Mouse (Mus musculus): ENCODE data around the gene Xirp1.
A peak's percentile ranks its signal among the peaks of the same experiment; 100 is the strongest.

The Xirp1 gene

GRCm38 (mm10) chr9:120023086-120023811 lies at the start of gene Xirp1:
TSS of gene Xirp1 (minus strand) at chr9:120023598.
- no peak for DNase-seq

DNA sequence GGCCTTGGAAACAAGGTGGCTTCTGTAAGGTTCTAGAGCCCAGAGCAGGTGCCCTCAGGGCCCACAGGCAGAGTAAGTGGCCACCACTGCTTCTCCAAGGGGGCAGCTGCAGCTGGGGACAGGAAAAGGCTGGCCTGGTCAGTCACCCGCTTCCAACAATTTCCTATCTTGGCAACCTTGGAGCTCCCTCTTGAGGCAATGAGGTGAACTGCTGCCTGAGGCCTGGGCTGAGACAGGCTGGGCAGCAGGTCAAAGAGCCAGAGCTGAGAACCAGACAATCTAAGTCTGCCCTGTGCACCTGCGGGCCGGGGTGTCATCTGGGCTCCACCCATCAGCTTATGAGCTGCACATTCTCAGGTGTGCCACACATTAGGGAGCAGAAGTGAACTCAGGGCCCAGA lies 49.8 kb upstream of the Xirp1 start:
- DNase-seq = peak; percentile 86

DNA sequence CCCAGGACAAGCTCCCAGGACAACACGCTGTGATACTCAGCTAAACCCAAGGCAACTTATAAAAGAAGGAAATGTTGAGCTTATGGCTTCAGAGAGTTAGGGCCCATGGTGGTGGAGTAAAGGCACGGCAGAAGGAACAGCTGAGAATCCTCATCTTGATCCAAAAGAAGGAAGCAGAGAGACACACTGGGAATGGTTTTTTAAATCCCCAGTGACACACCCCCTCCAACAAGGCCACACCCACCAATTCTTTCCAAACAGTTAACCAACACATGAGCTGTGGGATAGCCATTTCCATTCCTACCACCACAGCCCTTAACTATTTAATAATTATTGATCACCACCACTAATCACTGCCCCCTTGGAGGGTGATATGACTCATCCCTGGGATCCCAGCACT lies 47.9 kb upstream of the Xirp1 start:
- DNase-seq = no peak

DNA sequence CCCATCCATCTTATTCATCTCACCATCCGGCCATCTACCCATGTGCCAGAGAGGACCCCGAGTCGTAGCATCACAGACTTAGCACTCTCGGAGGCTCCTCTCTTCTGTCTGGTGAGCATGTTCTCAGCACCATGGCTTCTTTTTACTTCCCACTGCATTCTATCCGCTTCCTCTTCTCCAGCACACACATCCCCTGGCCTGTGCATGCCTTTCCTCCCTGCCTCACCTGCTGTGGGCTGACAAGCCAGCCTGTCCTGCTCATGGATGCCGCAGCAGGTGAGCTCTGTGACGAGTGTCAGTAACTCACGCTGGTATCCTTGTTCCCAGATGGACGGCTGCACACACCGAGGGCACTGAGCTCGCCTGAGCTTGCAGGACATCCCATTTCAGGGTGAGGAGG lies 46.4 kb upstream of the Xirp1 start, which contains the start of gene Cx3cr1:
TSS of gene Cx3cr1 (minus strand) at position 101 of the 400 bp plus-strand sequence.
- no peak for DNase-seq

GRCm38 (mm10) chr9:120068047-120068446 lies 44.6 kb upstream of the Xirp1 start:
- DNase-seq = peak; percentile 9

GRCm38 (mm10) chr9:120067609-120068008 lies 44.2 kb upstream of the Xirp1 start:
- no peak for DNase-seq

- no peak for DNase-seq
Measured at GRCm38 (mm10) chr9:120064317-120064716, 40.9 kb upstream of the Xirp1 start.

- no peak for DNase-seq
Measured at GRCm38 (mm10) chr9:120058730-120059129, 35.3 kb upstream of the Xirp1 start.

- no peak for DNase-seq
Measured at GRCm38 (mm10) chr9:120056201-120056600, 32.8 kb upstream of the Xirp1 start.

DNA sequence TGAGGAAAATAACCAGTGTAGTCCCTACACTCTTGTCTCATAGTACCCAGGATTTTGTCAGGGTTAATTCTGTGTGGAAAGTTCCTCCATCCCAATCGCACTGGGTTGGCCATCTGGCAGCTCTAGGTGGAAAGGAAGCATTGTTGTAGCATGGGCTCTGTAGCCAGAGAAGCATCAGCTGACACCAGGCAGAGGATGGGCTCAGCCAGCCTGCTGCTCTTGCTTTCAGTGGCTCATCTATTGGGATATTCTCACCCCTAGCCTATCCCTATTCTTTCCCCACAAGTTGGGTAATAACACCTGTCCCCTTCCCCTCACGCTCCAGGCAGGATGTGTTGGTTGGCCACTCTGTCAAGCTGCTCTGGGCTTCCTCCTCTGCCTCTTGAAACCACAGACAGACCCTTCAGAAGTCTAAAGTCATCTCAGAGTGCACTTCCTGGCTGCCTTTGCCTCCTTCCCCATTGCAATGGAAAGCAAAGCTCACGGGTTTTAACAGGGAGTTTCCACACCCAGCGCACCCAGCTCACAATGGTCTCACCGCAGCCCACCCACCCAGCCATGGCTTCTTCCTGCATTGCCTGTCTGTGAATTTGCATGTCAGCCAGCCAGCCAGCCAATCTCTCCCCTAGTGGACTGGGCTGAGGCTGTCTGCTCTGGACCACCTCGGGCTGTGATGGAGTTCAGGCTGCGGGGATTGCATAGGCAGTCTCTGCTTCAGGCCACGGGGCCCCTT lies 31.3 kb upstream of the Xirp1 start:
- DNase-seq = no peak

GRCm38 (mm10) chr9:120049407-120049806 lies 26.0 kb upstream of the Xirp1 start:
- DNase-seq = no peak

DNA sequence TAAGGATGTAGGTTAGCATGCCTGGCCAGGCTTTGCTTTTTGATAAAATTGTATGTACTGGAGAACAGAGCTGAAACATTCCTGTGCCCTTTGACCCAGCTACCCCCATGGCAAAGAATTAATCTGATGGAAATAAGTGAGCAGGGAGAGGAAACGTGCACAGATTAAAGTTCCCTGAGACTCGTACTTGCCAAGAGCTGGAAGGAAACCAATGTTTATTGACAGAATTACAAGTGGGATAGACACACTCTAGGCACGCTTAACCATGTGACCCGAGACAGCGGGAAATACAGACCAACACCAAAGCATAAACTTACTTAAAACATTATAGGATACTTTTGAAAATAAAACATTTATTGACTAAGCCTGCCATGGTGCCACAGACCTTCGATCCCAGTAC lies 25.1 kb upstream of the Xirp1 start:
- no peak for DNase-seq

- DNase-seq = no peak
Measured at GRCm38 (mm10) chr9:120043115-120043514, 19.7 kb upstream of the Xirp1 start.

- DNase-seq = no peak
Measured at GRCm38 (mm10) chr9:120037414-120037813, 14.0 kb upstream of the Xirp1 start.

DNA sequence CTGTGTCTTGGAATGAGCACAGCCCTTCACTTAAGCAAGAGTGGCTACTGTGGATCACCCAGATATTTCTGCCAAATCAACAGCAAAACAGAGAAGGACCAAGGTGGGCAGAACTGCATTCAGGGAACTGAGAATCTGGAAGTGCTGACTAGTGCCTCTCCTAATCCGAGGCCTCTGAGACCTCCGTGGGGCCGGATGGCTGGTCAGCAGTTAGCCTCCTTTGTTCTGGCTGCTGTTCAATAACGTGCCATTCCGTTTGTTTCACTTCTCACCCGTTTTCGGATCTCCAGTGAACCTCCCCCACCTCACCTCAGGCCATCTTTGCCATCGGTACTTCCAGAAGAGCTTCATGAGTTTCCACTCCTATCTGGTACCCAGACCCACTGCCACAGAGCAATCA lies 11.0 kb upstream of the Xirp1 start:
- no peak for DNase-seq

- no peak for DNase-seq
Measured at GRCm38 (mm10) chr9:120032710-120033109, 9.3 kb upstream of the Xirp1 start.

DNA sequence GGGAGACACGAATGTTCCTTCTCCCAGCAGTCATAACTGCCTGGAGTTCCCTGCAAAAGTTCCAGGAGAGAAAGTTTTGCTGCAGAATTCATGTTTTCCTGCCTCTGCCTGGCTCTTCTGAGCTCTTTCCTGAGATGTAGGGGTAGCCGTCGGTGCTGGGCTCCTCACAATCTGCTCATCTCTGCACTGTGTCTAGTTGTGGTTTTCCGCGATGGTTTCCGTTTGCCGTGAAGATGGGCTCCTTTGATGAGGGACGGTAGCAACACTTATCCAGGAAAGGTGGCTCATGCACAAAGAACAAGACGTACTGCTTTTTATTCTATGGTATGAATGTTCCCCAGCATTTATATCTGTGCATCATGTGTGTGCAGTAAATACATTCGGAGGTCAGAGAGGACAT lies 7.0 kb upstream of the Xirp1 start:
- no peak for DNase-seq

DNA sequence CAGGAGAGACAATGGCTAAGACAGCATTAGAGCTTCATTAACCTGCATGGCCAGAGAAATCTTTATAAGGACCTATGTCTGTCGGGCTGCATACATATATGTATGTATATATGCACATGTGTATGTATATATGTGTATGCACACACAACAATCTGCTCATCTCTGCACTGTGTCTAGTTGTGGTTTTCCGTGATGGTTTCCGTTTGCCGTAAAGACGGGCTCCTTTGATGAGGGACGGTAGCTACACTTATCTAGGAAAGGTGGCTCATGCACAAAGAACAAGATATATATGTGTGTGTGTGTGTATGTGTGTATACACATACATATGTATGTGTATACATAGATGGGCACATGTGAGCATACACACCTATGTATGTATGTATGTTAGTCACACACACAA lies 6.5 kb upstream of the Xirp1 start:
- DNase-seq = no peak

DNA sequence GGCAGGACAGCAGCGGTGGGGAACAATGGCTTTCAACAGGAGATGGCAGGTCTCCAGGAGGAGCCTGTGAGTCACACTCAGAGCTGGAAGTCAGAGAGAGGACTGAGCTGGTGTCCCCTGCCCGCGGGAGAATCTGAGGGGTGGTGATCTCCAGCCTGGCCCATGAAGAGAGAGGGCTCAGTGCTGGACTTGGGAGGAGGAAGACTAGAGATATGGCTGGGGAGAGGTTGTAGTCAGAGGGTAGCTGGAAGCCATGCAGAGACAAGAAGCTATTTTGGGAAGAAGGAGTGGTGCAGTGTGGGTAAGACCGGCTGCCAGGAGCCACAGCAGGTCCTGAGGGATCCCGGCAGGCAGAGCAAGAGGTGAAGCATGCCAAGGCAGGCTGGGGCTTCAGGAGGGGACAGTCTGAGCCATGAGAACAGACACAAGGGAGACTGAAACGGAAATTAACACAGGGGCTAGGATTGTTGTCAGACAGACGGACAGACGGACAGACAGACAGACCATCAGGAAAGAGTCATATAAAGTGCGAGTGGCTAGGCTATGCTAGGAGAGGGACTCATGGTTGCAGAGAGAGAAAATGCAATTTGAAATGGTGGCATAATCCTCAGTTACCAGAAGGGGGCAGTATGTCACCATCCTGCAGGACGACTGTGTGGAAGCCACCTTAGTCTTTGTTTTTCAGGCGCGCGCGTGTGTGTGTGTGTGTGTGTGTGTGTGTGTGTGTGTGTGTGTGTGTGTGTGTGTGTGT lies 4.2 kb upstream of the Xirp1 start:
- DNase-seq = no peak

GRCm38 (mm10) chr9:120024625-120025024 lies 1.2 kb upstream of the Xirp1 start:
- no peak for DNase-seq

GRCm38 (mm10) chr9:120024171-120024570 lies 773 bp upstream of the Xirp1 start:
- no peak for DNase-seq

- no peak for DNase-seq
Measured at GRCm38 (mm10) chr9:120021164-120021563, 2.2 kb downstream of the Xirp1 start.

- peak; percentile 79 for DNase-seq
Measured at GRCm38 (mm10) chr9:120020285-120020890, 3.0 kb downstream of the Xirp1 start.

All from kidney, adult 9 months (tissue).